Mouse (Mus musculus) urinary bladder, postnatal 4 days (tissue): ENCODE data around the gene Lcat.
"Not testable (repeated sequence)": the region's sequence is repeated elsewhere in the genome, so short reads cannot be mapped to it uniquely, and the experiment has no call there.

ENCODE experiments used
- DNase-seq, 2 experiments: peaks; one replicate each; pipeline ENCODE4 v3.0.0; 2021 to 2022; ENCODE audit warnings: low spot score in 2 of 2

The Lcat gene

GRCm38 (mm10) chr8:105943321-105943739 lies at the start of gene Lcat:
Gene Lcat, minus strand, starts transcription at chr8:105943382.
- no peak for DNase-seq

GRCm38 (mm10) chr8:105992499-105992898 lies 49.3 kb upstream of the Lcat start:
- no peak for DNase-seq

- no peak for DNase-seq
These were observed 48.4 kb upstream of the Lcat start for GRCm38 (mm10) chr8:105991546-105991945.

GRCm38 (mm10) chr8:105990856-105991387 lies 47.7 kb upstream of the Lcat start, which contains the start of gene Dus2:
Gene Dus2, plus strand, starts transcription at chr8:105991337.
- DNase-seq: peak; percentile 69 to 90

GRCm38 (mm10) chr8:105988546-105988945 lies 45.4 kb upstream of the Lcat start:
- DNase-seq: no peak

GRCm38 (mm10) chr8:105983406-105983805 lies 40.2 kb upstream of the Lcat start:
- DNase-seq: not testable (repeated sequence)

GRCm38 (mm10) chr8:105981146-105981545 lies 38.0 kb upstream of the Lcat start:
- DNase-seq: no peak

- no peak for DNase-seq
These were observed 36.1 kb upstream of the Lcat start, which contains the start of gene Dpep3 for GRCm38 (mm10) chr8:105979325-105979724. Gene Dpep3, minus strand, starts transcription at chr8:105979429.

GRCm38 (mm10) chr8:105975363-105975762 lies 32.2 kb upstream of the Lcat start:
- no peak for DNase-seq

- DNase-seq: no peak
These were observed 28.0 kb upstream of the Lcat start for GRCm38 (mm10) chr8:105971019-105971720.

- no peak for DNase-seq
These were observed 26.2 kb upstream of the Lcat start for GRCm38 (mm10) chr8:105969367-105969766.

GRCm38 (mm10) chr8:105966692-105967311 lies 23.6 kb upstream of the Lcat start:
- DNase-seq: peak in 1 of 2 experiments; percentile 79

GRCm38 (mm10) chr8:105965905-105966341 lies 22.7 kb upstream of the Lcat start, which contains the start of gene Slc12a4:
Gene Slc12a4, minus strand, starts transcription at chr8:105966097.
- DNase-seq: peak; percentile 84

GRCm38 (mm10) chr8:105965266-105965904 lies 22.2 kb upstream of the Lcat start:
- peak; percentile 67 to 73 for DNase-seq

- no peak for DNase-seq
These were observed 21.5 kb upstream of the Lcat start for GRCm38 (mm10) chr8:105964506-105965265.

- no peak for DNase-seq
These were observed 18.4 kb upstream of the Lcat start for GRCm38 (mm10) chr8:105961536-105961935.

GRCm38 (mm10) chr8:105961101-105961500 lies 17.9 kb upstream of the Lcat start:
- no peak for DNase-seq

GRCm38 (mm10) chr8:105959350-105959749 lies 16.2 kb upstream of the Lcat start:
- DNase-seq: peak; percentile 78 to 80

- DNase-seq: no peak
These were observed 14.6 kb upstream of the Lcat start for GRCm38 (mm10) chr8:105957813-105958212.

GRCm38 (mm10) chr8:105956556-105956955 lies 13.4 kb upstream of the Lcat start:
- DNase-seq: no peak

- peak in 1 of 2 experiments; percentile 56 for DNase-seq
These were observed 8.0 kb upstream of the Lcat start for GRCm38 (mm10) chr8:105951057-105951659.
